Mouse (Mus musculus): ENCODE results near the gene Manf.

Manf gene

DNA sequence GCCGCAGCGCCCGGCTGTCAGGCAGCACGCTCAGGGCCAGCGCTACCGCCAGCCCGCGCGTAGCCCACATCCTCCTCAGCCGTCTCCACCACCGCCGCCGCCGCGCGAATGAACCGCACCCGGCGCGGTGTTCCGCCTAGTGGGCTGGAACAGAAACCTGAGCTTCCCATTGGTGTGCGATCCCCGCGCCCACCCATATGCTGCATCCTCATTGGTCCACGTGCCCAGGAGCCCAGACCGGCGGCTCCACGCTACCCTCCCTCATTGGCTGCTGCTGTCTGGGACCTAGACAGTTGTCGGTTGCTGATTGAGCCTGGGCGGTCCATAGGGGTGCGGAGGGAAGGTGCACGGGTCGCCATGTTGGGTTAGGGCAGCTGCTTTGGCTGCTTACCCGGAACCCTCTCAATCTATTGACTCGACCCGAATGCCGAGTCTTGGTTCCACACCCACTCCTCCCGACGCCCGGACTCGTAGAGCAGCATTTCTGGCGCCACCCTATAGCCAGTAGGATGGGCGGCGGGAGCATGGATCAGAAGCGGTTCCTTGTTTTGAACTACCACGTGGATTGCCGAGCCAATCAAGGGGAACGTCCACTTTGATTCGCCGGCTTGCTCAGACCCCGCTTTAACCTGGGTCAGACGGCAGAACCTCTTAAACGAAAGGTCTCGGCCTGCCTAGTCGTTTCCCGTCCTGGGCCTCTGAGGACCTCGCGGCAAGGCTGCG lies at the start of gene Manf:
Gene Manf (minus strand): TSS at position 151 of the 723 bp plus-strand sequence.
- peak; percentile 95 for DNase-seq (ENCODE audit: low spot score)

GRCm38 (mm10) chr9:106934998-106935397 lies 43.2 kb upstream of the Manf start:
- no peak for DNase-seq (ENCODE audit: low spot score)

GRCm38 (mm10) chr9:106914878-106915277 lies 23.1 kb upstream of the Manf start:
- DNase-seq (ENCODE audit: low spot score): no peak

DNA sequence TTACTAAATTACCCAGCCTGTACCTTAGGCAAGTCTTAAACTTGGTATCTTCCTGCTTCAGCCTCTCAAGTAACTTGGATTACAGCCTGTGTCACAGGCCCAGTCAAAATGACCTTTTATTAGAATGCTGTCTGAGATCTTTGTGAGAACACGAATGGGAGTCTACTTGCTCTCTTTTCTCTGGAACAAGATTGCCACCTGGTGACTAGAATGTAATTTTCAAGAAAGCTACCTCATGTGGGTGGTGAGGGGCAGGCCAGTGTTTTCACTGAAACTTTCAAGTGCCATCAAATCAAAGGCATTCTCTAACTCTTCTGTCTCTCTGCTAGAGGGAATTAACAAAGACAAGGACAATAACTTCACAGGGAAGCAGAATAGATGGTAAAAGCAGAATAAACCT lies 22.0 kb upstream of the Manf start:
- DNase-seq (ENCODE audit: low spot score): no peak

- DNase-seq (ENCODE audit: low spot score): no peak
These were observed 19.8 kb upstream of the Manf start for GRCm38 (mm10) chr9:106911624-106912023.

GRCm38 (mm10) chr9:106908715-106909114 lies 16.9 kb upstream of the Manf start:
- DNase-seq (ENCODE audit: low spot score): no peak

DNA sequence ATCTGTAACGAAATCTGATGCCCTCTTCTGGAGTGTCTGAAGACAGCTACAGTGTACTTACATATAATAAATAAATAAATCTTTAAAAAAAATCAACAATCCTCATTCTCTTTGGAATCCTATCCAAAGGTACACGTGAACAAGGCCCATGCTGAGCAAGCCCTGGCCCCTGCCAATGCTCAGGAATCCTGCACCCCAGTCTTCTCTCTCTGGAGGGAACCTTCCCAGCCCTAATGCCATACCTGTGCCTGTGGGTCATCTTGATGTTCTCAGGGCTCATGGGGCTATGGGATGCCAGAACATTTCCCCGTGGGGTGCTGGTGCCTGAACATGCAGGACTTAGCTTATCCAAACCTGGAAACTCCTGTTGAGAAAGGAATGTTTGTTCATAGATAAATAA lies 16.4 kb upstream of the Manf start:
- DNase-seq (ENCODE audit: low spot score): no peak

- DNase-seq (ENCODE audit: low spot score): no peak
These were observed 14.8 kb upstream of the Manf start for GRCm38 (mm10) chr9:106906597-106906996.

GRCm38 (mm10) chr9:106903791-106904134 lies 12.0 kb upstream of the Manf start:
- no peak for DNase-seq (ENCODE audit: low spot score)

DNA sequence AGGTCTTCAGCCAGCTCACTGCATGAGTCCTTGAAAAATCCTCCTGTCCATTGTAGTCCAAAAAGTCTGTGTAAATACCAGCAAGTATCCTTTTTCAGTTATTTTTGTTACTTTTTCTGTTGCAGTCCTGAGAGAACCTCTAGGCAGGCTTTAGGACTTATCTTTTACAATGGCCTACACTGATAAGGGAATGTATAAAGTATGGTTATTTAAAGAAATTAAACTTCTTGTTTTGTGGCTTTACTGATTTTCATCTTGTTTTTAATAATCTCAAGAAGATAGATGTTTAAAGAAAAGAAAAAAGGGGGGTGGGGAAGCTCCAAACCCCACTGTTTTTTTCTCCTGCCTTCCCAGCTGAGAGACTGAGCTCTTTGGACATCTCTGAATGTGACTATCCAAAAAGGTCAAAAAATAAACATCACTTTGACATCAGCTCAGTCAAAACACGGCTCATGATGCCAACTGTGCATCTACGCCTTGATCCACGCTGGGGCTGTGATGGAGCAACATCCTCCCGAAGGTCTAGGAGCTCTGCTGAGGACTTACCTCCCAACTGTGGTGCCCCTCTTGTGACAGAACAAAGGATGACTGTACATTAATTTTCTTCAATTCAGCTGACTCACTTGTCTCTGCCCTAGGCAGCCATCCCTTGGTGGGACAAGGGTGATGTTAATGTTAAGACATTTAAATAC lies 11.5 kb upstream of the Manf start:
- DNase-seq (ENCODE audit: low spot score): no peak

DNA sequence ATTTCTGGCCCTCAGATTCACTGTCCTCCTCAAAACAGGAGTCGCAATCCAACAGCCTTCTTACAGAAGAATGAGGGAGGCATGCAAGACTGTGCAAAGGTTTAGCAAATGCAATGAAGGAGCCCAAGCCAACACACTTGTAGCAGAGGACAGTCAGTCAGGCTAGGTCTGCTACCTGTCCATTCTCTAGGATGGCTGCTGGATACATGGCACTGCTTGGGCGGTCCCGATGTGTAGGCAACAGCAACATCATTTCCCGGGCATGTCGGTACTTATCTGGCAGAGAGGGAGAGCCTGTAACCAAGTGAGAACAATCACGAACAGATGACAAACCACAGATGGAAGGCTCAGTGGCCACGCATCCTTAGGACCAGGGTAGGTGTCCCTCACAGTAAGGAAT lies 9.8 kb upstream of the Manf start:
- DNase-seq (ENCODE audit: low spot score): no peak

GRCm38 (mm10) chr9:106898901-106899300 lies 7.1 kb upstream of the Manf start:
- no peak for DNase-seq (ENCODE audit: low spot score)

- DNase-seq (ENCODE audit: low spot score): no peak
These were observed 1.5 kb upstream of the Manf start for GRCm38 (mm10) chr9:106893327-106893726.

DNA sequence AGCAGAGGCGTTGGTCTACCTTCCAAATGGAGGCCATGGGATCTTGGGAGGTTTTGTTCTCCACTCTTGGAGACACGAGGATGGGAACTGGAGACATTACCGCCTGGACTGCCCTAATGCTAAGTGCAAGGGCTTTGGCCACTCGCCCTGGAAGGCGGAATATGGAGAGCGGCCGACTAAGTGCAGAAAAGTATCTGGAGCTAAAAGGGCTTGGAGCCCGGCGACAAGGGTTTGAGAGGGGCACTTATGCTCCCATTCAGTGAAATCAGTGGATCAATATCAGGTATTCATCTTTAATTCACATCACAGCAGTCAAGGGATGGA lies 735 bp upstream of the Manf start:
- no peak for DNase-seq (ENCODE audit: low spot score)

DNA sequence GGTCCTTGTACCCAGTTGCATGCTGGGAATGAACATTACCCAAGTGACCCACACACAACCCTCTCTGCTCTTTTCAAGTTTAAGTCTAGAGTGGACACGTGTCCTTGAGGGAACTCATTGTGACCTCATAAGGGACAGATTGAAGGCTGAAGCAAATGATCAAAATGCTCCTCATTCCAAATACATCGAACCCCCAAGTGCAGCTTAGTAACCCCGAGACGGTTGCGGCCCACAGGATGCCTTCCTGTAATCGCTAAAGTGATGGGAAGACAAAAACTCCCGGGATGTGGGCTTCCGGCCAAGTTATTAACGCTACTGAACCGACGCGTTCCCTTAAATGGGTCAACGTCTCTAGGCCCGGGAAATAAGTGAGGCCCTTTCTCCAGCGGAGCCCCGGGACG lies 438 bp downstream of the Manf start:
- DNase-seq (ENCODE audit: low spot score): no peak

DNA sequence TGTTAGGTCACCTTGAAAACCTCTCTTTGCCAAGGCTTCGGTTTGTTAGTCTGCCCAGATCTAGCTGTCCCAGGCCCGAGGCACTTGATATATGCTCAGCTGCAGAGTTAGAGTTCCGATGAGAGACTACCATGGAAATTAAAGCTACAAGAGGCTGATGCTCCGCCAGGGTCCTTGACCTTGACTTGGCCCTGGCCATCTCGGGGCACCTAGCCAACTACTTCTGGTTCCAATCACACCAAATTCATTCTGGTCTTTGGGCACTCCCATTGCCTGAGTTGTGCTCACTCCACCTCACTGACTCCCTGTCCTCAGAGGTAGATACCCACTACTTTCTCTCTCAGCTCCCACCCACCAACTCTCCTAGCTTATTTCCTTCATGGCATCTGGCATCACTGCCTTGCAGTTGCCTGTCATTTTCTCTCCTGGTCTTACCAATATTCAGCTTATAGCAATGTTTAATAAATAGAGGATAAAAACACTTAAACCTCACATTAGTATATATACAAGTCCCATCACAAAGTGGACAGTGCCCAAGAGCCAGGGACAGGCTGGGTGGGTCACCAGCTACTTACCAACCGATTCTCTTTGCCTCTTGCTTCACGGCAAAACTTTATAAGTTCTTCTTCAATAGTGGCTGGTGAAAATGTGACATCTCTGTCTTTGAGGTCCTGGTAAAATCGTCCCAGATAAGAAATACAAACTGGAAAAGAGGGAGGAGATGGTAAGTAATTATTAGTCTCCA lies 1.1 kb downstream of the Manf start:
- DNase-seq (ENCODE audit: low spot score): no peak

DNA sequence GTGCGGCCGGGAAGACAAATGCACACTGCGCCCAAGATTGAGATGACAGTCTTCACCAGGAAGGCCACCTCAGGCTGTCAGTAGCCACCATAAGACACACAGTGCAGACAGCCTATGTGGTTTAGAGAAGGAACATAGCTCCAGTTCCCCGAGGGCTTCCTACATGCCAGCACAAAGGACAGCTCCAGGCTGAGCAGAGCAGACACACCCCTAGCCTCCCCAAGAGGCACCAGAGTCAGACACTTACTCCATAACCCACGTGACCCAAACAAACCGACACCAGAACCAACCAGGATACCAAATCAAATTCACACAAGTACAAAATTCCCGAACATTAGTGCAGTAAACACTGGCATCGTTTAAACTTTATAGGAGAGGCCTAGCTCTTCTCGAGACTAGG lies 2.5 kb downstream of the Manf start:
- no peak for DNase-seq (ENCODE audit: low spot score)

GRCm38 (mm10) chr9:106888346-106888745 lies 3.4 kb downstream of the Manf start:
- DNase-seq (ENCODE audit: low spot score): no peak

DNA sequence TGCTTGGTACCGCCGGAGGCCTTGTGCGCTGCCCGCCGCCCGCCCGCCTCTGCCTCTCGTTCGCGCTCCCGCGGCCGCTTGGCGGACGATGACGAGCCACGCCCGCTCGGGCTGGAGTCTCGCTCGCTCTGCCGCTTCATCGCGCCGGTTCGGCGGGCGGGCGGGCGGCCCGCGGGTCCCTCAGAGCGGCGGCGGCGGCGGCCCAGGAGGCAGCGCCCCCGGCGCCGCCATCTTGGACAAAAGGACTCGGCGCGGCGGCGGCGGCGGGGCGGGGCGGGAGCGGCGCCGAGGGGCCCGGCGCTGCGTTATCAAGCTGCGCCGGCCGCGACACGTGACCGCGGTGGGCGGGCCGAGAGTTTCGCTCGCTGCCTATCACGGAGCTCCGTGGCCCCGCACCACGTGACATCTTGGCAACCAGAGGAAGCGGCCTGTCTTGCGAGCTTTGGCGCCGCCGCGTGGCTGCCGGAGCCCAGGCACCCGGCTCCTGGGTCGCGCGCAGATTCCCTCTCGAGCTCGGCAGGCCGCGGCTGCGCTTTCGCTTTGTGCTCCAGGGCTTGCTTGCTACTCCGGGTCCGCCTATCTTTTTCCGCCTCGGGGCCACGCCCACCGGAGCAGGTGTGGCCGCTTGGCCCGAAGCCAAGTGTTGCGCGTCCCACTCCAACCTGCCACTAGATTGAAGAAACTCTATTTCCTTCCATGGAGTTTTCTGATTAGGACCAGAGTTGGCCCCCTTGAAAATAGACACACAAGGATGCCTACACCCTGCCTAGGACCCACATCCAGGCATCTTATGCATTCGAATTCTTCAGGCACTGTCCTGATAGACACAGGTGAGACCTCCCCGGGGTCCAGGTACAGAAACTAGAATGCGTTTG lies 4.7 kb downstream of the Manf start, which contains the start of gene Rbm15b:
Gene Rbm15b (minus strand): TSS at position 601 of the 875 bp plus-strand sequence.
- peak; percentile 92 for DNase-seq (ENCODE audit: low spot score)

GRCm38 (mm10) chr9:106885901-106886731 lies 5.7 kb downstream of the Manf start:
- no peak for DNase-seq (ENCODE audit: low spot score)
